Mouse (Mus musculus) urinary bladder, postnatal 36 days (tissue): Measurements from ENCODE around the gene Pard3.

Experiments used
- DNase-seq, 2 experiments: peaks; one replicate each; pipeline ENCODE4 v3.0.0; 2022; ENCODE audit warnings: low spot score in 2 of 2, mixed read lengths in 1 of 2

The Pard3 gene

DNA sequence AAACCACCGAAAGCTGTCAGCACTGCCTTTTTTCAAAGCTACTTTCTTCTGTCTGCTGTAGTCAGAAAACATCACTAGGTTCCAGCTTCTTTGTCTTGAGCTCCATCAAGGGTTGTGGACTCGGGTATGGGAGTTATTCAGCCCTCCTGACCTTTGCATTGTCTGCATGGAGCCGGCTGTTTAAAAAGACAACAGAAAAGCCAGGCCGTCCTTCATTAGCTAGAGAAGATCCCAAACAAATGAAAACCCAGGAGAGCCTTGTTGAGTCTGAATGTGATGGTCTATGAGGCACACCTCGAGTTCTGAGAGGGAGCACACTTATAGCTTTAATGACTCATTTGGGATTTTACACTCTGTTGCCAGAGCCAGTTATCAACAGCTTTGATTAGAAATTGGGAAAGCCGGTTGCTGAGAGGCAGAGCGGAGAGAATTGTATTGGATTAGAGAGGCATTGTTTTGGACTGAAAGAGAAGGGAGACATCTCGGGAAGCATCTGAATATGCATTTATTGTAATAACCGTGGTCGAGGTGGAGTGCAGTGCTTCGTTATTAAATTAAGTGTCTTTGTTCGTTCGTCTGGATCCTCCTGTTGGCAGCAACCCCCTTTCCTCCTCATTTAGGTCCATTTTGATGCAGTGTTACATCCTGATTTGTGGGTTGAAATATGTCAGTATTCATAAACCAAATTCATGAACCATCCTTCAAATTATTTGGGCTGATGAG, 435.5 kb downstream of the Pard3 start:
- DNase-seq, result no peak

DNA sequence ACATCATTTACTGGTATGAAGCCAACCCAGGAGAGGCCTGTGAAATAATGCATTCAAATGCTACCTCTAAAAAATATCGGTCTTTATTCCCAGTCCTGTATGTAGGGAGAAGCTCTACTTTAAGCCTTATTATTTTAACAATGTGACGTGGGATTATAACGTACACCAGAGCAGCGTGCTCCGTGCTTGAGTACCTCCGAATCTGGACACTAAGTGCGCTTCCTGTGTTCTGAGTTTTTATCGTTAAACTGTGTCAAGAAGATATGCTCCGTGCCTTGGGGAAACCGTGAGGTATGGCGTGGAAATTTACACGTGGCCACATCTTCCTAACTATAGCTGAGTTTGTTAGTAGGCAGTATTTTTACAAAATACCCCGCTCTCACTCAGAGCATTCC, 436.0 kb downstream of the Pard3 start:
- no peak for DNase-seq

DNA sequence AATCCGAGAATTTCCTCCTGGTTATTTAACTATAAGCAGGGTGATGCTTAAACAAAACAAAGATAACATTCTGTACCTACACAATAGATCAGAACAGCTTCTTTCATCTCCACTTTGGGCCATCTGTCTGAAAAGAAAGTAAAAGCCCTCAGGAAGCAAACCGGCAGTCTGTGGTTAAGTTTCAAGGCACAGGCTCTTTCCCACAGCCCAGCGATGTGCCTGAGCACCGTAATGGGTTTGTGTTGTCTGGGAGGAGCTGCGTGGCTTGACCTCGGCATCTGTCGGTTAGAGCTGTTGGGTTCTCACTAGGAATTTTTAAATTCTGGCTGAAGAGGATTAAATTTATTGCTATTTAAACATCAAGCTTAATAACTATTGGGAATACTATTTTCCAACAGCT, 436.5 kb downstream of the Pard3 start:
- no peak for DNase-seq

DNA sequence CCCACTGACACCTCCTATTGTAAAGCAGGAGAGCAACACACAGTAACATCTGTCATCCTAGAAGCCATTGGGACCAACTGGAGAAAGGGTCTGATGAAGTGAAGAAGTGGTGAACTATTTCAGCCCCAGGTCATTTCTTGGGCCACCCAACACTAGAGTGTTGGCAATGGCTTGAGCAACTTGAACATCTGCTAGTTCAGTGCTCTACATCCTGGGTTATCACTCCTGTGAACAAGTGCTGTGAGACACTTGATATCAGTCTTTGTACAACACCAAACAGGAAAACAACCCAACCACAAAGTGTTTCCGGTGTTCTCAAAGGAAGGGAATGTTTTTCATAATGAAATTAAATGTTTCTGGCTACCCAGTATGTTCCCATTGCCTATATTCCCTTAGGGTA, 438.1 kb downstream of the Pard3 start:
- DNase-seq, result no peak

DNA sequence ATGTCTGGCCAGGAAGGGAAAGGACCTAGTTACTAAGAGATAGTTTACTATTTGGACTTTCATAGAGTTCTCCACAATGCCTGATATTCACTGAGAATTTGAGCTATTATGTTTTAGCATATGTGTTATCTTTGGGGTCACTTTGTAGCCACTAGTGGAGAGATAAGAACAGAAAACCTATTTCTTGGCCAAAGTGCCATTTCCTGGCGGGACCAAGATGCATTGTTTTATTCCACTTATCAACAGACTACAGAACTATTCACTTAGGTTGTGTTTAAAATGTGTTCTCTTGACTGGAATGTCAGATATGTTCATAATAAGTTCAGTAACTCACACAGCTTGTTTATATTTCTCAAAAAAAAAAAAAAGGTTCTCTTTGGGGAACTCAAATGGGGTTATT, 441.6 kb downstream of the Pard3 start:
- DNase-seq, result no peak

DNA sequence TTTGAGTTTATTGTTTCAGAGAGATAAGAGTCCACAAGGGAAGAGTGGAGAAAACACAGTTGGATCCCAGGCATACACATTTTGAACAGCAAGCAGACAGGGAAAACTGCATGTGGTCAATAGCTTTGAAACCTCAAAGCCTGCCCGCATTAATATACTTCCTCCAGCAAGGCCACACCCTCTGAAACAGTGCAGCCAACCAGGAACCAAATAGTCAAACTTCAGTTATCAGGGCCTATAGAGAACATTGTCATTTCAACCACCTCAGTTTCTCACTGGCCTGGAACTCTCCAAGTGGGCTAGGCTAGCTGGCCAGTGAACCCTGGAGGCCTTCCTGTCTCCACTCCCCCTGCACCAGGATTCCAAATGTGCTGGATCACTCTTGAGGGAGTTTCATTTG, 442.6 kb downstream of the Pard3 start:
- DNase-seq, result no peak

DNA sequence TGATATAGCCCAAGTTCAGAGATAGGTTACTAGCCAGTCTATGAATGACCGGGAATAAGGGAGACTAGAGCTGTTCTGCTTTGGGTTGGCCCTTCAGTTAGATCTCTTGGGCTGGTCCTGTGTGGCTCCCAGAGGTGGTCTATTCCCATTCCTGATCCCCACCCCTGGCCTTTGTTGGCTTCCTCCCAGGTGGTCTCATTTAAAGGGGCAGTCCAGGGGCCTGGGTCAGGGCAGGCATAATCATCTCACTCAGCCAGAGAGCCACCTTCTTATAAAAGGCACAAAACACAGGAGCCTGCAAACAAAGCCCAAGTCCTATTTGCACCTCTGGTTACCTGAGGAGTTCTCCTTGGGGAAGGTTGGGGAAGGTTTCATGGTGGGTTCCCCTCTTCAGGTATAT, 447.6 kb downstream of the Pard3 start:
- DNase-seq, result no peak

DNA sequence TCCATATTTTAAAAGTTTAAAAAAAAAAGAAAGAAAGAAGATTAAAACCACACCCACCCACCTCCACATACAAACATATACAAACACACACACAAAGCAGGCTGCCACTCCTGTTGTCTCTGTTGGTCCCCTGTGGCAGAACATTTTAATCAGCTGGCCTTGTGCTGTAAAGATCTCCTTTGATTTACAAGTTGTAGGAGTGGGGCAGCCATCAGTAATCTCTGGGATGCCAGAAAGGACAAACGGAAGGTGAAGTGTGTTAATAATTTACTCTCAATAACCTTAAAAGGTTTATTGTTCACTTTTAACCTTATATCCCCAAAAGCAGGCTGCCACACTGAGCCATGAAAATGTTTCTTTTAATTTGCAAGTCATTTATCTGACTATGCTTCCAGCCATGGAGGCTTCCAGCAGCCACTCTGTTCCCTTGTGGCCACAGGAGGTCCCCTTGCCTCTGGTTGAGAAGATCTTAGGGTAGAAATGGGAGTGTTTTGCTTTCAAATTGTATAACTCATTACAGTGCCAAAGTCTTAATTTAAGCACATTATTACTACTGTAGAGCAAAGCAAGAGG, 448.4 kb downstream of the Pard3 start:
- DNase-seq, result no peak

DNA sequence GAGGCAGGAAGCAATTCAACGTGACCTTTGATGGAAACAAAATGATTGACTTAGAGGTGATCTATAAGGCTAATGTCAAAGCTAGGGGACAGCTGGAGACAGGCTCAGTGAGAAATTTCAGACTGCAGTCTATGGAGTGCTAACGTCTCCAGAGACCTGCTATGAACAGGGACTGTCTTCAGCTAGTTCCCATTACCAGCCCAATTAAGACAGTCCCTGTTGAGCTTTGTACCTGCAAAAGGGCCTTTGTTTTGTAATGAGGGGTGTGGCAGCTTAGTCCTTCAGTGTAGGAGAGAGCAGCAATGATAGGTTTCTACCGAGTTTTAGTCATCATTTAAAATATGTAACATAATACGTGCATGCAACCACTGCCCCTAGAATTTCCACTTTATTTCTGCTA, 448.9 kb downstream of the Pard3 start:
- no peak for DNase-seq

DNA sequence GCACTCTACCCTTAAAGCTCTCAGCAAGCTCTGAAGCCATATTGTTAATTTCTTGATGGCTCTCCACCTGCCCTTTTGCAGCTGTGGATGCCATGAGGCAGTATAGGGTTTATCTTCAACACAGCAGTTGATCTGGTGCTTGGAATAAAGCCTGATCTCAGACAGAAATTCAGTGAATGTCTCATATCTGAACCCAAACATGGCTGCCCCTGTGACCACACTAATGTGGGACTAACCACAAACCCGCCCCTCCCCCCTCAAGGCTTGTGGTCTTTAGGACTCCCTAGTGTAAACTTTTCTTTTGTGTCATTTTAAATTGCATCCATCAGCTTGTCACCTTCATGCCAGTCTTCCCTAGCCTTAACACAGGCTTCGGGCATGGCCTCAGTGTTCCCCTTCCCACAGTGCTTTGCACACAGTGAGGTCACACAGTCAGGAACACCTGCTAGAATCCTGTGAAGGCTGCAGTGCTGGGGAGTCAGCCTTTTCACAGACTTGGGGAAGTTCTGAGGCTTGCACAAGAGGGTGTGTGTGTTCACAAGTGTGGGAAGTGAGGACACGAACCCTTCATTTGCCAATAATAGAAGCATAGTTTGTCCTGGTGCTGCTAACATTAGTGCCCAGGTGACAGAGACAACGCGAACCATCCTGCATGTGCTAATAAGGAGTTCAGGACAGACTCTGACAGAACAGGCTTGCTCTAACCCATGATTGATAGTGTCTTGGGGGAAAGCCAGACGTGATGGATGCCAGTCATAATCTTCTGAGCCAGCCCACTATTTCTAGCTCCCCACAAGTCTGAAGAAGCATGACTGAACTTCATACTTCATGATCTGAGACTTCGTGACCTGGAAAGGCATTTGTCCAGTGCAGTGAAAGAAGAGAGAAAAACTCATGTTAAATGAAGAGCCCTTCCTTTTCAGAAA, 451.4 kb downstream of the Pard3 start:
- no peak for DNase-seq

DNA sequence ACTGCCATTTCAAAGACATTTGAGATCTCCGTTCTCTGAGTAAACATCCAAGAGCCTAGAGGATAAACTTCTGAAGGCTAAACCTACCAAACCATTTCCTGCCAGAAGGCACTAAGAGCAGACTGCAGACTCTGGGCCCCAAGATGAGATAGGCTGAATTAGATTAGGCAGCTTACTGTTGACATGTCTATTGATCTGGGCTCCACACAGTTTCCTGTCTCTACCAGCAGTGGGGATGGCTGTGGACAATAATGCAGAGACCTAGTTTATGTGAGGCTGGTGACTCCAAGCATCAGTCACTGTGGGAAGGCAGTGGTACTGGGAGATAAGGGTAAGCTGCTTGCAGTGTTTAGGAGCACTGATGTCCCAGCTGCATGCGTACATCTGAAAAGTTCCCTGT, 452.4 kb downstream of the Pard3 start:
- no peak for DNase-seq

DNA sequence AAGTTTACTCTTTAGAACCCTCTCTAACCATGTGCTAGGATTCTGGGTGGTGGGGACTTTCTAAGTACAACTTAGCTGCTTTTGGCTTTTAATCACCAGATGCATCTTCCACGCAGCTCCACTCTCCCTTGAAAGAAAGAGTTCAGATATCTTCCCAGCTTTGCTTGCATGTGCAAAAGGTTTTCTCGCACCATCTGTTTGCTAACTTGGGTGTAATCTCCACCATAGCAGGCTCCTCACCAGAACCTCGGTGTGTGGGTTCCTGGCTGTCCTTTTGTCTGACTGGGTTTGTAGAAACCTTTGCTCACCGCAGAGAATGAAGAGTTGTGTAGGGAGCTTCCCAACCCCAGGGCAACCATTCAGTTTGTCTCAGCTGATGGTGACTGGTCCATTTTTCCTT, 462.0 kb downstream of the Pard3 start:
- DNase-seq, result no peak

DNA sequence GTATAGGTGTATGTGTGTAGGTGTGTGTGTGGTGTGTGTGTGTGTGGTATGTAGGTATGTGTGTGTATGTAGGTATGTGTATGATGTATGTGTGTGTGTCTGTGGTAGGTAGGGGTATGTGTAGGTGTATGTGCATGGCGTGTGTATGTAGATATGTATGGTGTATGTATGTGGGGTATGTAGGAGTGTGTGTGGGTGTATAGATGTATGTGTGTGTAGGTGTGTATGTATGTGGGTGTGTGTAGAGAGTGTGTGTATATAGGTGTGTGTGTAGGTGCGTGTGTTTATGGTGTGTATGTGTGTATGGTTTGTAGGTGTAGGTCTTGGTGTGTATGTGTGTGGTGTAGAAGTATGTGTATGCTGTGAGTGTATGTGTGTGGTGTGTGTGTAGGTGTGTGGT, 464.6 kb downstream of the Pard3 start:
- DNase-seq, result no peak

DNA sequence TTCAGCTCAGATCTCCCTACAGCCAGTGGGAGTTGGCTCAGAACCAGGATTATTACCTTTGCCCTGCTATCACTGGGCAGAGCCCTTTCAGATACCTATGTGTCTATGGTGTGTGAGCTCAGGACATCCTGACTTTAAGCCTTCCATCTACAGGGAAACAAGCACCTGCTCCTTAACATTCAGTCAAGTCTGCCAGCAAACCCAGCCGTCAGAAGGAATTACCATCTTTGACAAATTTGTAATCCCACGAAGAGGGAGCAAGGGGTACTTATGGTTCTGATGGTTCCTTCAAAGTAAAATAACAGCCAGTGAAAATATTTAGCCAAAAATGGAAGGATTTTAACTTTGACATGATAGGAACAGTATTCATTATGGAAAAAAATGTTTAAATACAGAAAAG, 466.1 kb downstream of the Pard3 start:
- no peak for DNase-seq

DNA sequence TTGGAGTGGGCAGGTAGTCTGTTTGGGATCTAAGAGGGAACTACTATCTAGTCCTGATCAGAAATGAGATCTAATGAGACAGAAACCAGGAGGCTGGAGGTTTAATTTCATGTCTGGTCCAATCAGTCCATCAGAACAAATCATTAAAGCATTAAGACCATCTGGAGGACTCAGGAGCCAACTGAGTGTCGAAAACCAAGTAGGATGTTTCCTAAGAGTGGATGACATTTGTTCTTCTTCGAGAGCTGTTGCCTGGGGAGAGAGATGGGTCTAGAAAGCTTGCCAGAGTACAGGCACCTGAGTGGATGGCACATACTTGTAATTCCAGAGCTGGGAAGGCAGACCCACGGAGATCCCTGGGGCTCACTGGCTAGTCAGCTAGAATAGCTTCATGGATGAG, 468.2 kb downstream of the Pard3 start:
- no peak for DNase-seq

DNA sequence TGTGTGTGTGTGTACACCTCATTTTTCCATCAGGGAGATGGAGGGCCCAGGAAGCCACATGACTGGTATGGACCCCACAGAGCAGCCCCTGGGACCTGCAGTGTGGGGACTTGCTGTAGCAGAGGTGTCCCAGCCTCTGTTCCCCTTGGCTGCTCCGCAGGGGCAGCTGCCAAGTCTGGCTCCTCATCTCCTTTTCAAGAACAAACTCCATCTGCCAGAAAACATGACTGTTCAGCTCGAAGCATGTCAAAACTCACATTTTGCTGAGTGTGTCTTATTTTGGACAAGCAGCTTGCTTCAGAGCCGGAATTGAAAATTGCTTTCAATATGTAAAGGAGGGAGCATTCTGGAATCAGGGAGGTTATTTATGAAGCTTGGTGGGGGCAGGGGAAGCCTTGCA, 471.1 kb downstream of the Pard3 start:
- no peak for DNase-seq

DNA sequence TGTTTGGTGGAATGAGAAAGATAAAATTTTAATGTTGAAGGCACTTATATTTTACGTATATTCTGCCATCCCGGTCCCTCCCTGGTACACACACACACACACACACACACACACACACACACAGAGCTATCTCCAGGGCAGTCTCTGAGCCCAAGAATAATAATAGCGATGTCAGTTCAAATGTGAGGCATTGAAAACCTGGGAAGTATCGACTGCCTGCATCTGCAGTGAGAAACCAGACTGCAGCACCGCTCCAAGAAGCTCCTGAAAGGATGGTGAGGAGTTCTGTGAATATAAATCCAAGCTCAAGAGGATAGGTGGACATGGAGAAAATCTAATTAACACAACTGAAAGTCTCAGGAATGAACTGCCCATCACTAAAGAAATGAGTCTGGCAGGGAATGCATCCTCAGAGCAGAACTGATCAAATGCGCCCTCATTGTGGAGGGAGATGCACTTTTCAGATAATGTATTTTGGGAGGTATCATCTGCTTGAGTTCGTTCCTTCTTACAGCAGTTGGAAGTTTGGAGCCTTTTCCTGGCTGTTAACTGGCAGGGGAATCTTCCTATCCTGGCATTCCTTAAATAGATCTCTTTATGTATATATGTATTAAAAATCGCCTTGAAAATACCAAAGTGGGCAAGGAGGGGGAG, 471.6 kb downstream of the Pard3 start:
- DNase-seq, result no peak

DNA sequence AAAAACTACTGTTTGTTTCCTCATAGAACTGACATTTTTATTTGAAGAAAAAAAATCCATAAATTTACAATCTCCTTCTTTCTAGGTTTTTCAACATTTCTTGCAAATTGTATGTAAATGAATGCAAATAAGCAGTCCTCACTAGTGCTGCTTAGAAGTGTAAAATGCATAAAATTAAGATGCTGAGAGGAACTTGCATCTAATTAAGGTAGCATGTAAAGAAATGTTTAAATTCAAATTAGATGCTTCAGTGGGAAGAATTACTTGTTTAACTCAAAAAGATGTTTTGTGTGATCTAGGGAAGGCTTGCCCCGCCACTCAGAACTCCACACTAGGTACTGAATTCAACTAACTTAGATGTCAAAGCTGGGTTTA, 472.1 kb downstream of the Pard3 start:
- no peak for DNase-seq

DNA sequence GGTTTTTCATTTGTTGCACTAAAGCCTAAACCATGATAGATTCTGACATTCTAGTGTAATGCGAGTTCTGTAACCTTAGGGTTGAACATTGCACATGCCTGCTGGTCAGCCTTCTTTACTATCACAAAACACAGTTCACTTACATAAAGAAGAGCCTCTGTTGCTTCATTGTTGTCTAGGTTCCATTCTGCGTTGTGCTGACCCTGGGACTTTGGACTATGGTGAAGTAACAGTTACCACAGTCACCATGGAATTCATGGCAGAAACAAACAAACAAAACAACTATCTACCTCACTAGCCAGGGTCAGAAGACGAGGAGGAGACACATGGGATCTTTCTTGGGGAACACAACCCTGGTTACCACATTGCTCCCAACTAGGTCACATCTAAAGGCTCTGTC, 476.1 kb downstream of the Pard3 start:
- DNase-seq, result no peak

DNA sequence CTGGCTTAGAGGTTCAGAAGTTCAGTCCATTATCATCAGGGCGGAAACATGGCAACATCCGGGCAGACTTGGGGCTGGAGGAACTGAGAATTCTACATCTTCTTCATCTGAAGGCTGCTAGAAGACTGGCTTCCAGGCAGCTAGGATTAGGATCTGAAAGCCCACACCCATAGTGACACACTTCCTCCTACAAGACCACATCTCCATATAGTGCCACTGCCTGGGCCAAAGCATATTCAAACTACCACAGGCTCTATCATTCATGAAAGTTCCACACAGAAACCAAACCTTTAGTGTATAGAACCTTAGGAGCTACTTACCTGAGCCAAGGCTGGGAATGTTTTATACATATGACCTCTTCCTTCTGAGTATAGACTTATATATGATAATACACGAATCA, 476.6 kb downstream of the Pard3 start:
- DNase-seq, result no peak

DNA sequence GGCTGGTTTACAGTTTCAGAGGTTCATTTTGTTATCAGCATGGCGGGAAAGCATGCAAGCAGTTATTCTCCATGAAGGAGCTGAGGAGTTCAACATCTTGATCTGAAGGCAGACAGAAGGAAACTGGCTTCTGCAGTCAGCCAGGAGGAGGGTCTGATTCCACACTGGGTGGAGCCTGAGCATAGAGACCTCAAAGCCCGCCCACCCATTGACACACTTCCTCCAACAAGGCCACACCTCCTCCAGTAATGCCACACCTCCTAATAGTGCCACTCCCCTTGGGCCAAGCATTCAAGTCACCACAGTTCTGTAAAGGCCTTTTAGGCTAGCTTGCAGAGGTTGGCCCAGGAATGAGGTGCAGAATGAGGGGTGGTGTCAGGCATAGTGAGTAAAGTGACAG, 478.5 kb downstream of the Pard3 start:
- no peak for DNase-seq

DNA sequence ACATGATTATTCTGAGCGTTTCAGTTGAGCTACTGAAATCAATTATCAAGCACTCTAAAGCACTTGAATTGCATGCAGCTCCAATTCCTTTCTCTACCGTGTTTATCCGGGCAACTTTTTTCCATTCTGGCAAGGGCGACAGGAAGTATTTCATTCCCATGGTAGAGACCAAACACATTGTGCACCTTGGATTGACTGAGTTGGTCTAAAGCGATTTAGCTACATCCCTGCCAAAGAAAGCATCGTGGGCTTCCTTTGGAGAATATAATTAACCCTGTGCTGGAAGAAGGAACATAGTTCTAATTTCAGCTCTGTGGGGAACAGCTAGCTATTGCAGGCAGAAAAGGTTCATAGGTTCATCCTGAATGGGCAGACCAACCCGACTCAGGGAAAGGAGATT, 480.0 kb downstream of the Pard3 start:
- DNase-seq, result no peak

DNA sequence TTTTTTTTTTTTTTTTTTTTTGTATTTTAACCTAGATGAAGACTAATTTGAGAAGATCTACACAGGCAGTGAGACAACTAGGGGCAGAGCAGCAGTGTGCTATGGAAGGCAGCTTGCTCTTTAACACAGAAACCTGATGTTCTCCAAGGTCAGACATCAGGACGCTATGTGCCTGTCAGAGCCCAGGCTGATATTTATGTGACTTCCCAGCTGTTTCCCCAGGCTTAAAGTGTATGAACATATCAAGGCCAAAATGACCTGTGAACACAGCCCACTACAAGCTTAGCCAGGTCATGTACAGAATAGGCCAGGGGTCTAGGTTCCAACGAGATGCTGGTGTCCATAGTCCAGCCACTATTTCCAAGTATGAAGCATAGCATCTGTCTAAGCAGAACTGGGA, 482.5 kb downstream of the Pard3 start:
- DNase-seq, result no peak
